Mouse (Mus musculus) liver, postnatal 0 days (tissue): Measurements from ENCODE around the gene Gnl1. TPM values are rescaled to one million over a fixed set of nuclear protein-coding genes. Genes with fewer than 3 reads are reported as not detected.
"Not testable (repeated sequence)": the region's sequence is repeated elsewhere in the genome, so short reads cannot be mapped to it uniquely, and the experiment has no call there.

Experiments used
- ATAC-seq: fragments of 200-750 bp; cut with Nextera tagmentation; 2 replicates; pipeline ENCODE4 v1.8.0; 2017; ENCODE audit warnings: mild to moderate bottlenecking, moderate library complexity
- DNase-seq: peaks from one replicate; pipeline ENCODE4 v3.0.0-alpha.2; 2016
- H3K27ac ChIP-seq: fragments of 300-500 bp; sonication (generic); 2 replicates; pipeline ENCODE4 v1.5.1; 2014; ENCODE audit warnings: antibody characterized with exemption, moderate library complexity, mild to moderate bottlenecking, low read depth
- H3K27me3 ChIP-seq: fragments of 300-500 bp; sonication (generic); 2 replicates; pipeline ENCODE4 v1.6.1; 2014; ENCODE audit warnings: low read length, control low read depth, mixed read lengths; ENCODE audit not compliant: insufficient read depth
- H3K36me3 ChIP-seq: fragments of 300-500 bp; sonication (generic); replicated peaks from 2 replicates; pipeline ENCODE4 v1.6.1; 2014; ENCODE audit warnings: mild to moderate bottlenecking, control low read depth, low read length, moderate library complexity, mixed read lengths; ENCODE audit not compliant: insufficient read depth
- H3K4me1 ChIP-seq: fragments of 300-500 bp; sonication (generic); 2 replicates; pipeline ENCODE4 v1.6.1; 2014; ENCODE audit warnings: antibody characterized with exemption, mild to moderate bottlenecking, control low read depth; ENCODE audit not compliant: insufficient read depth
- H3K4me2 ChIP-seq: fragments of 300-500 bp; sonication (generic); 2 replicates; pipeline ENCODE4 v1.6.1; 2014; ENCODE audit warnings: low read depth, mild to moderate bottlenecking, low read length, moderate library complexity, mixed read lengths
- H3K4me3 ChIP-seq: fragments of 300-500 bp; sonication (generic); 2 replicates; pipeline ENCODE4 v1.5.1; 2014; ENCODE audit warnings: low read depth, low read length
- H3K9ac ChIP-seq: fragments of 300-500 bp; sonication (generic); replicated peaks from 2 replicates; pipeline ENCODE4 v1.6.1; 2014; ENCODE audit warnings: mild to moderate bottlenecking, moderate library complexity
- H3K9me3 ChIP-seq: fragments of 300-500 bp; sonication (generic); 2 replicates; pipeline ENCODE4 v1.6.1; 2016; ENCODE audit warnings: mild to moderate bottlenecking, control low read depth, low read length, mixed read lengths
- CTCF ChIP-seq: sonication (generic); IDR thresholded peaks from 2 replicates; pipeline ENCODE4 v1.5.1; 2016; ENCODE audit warnings: antibody characterized with exemption, low read depth
- EP300 ChIP-seq: IDR thresholded peaks from 2 replicates; pipeline ENCODE4 v1.6.1; 2016; ENCODE audit warnings: antibody characterized with exemption, low read depth, mild to moderate bottlenecking
- WGBS: fragments of 180-500 bp; shearing (Covaris S2); extraction: QIAGEN DNeasy Blood & Tissue Kit; methylation state at CpG from one replicate; pipeline ENCODE4 v1.1.7; 2014; ENCODE audit not compliant: insufficient replicate concordance; 5-methylcytosine and 5-hydroxymethylcytosine counted together
- polyA plus RNA-seq: library from polyadenylated mRNA; unstranded; fragments of >200 nt; fragmentation: Nextera tagmentation; extraction: Ambion mirVana; gene quantifications from 2 replicates; pipeline ENCODE4 v1.2.1, GENCODE M21; 2015

Gene Gnl1
- polyA plus RNA-seq, 1 experiment from 2014 or later = 10.8 TPM

- Histone ChIP-seq H3K36me3 (no peaks in the 10 kb centered on the region), H3K4me1 (peaks cover 27% of the 10 kb centered on the region), H3K9ac (no peak overlapping the region), H3K4me3 (no peak overlapping the region), H3K27me3 (no peaks in the 10 kb centered on the region), H3K4me2 (no peak overlapping the region), H3K9me3 (no peaks in the 10 kb centered on the region), H3K27ac (no peak overlapping the region)
- DNase-seq (no peak), ATAC-seq (no peak)
- 89% methylated on average over 7 of the region's 7 CpGs for WGBS
- TF ChIP-seq EP300 (no peak), CTCF (no peak)
These were observed 49.4 kb downstream of the Gnl1 start for GRCm38 (mm10) chr17:36028879-36029619.

- peaks cover 18% of the 10 kb centered on the region for H3K4me1 ChIP-seq
- 67% methylated on average over 1 of the region's 4 CpGs for WGBS
- H3K27ac ChIP-seq = 0 out of 2 replicates have a peak overlapping the region, but pooled peaks have one; percentile 29
- 0 out of 2 replicates have a peak overlapping the region, but pooled peaks have one; percentile 26 for H3K4me2 ChIP-seq
- peak; percentile 72 for TF ChIP-seq EP300
- H3K36me3 ChIP-seq, H3K9me3 ChIP-seq, H3K27me3 ChIP-seq, H3K9ac ChIP-seq, H3K4me3 ChIP-seq: not testable (repeated sequence)
- DNase-seq = peak; percentile 37
- ATAC-seq = peak; percentile 26
These were observed 50.5 kb downstream of the Gnl1 start for GRCm38 (mm10) chr17:36030046-36030702.

GRCm38 (mm10) chr17:36030703-36031582 lies 51.3 kb downstream of the Gnl1 start:
- not testable (repeated sequence) for H3K9me3 ChIP-seq, ATAC-seq, H3K36me3 ChIP-seq, DNase-seq, H3K27me3 ChIP-seq
- Histone ChIP-seq H3K4me3 (peak overlapping the region; percentile 76), H3K4me2 (peak overlapping the region; percentile 84), H3K9ac (peak overlapping the region; percentile 86), H3K27ac (peak overlapping the region; percentile 84), H3K4me1 (peaks cover 16% of the 10 kb centered on the region)
- WGBS = 69% methylated on average over 8 of the region's 8 CpGs

- ATAC-seq = peak; percentile 38
- 2% methylated on average over 40 of the region's 40 CpGs for WGBS
These were observed 52.1 kb downstream of the Gnl1 start for GRCm38 (mm10) chr17:36031583-36032331.

GRCm38 (mm10) chr17:36032351-36032875 lies 52.8 kb downstream of the Gnl1 start, which contains the start of gene H2-T23:
Gene H2-T23 (minus strand): TSS chr17:36032855.
- H3K9me3 ChIP-seq, H3K36me3 ChIP-seq, H3K27me3 ChIP-seq: not testable (repeated sequence)
- Histone ChIP-seq H3K4me1 (peaks cover 16% of the 10 kb centered on the region), H3K9ac (peak within 1 kb of the TSS; percentile 86), H3K4me3 (peak within 1 kb of the TSS; percentile 76), H3K4me2 (peak within 1 kb of the TSS; percentile 84), H3K27ac (peak within 1 kb of the TSS; percentile 84)
- peak; percentile 76 for DNase-seq
- WGBS = under 1% methylated on average over 24 of the region's 25 CpGs
- peak; percentile 53 for ATAC-seq

More at GRCm38 (mm10) chr17:36031583-36032331, 52.1 kb downstream of the Gnl1 start:
- H3K36me3 ChIP-seq, H3K9me3 ChIP-seq, H3K27me3 ChIP-seq: not testable (repeated sequence)
- H3K4me3 ChIP-seq = peak overlapping the region; percentile 76
- peak overlapping the region; percentile 84 for H3K27ac ChIP-seq
- DNase-seq = peak; percentile 49
- H3K4me2 ChIP-seq = peak overlapping the region; percentile 84
- TF ChIP-seq CTCF = peak; percentile 67
- H3K4me1 ChIP-seq = peaks cover 16% of the 10 kb centered on the region
- peak overlapping the region; percentile 86 for H3K9ac ChIP-seq

GRCm38 (mm10) chr17:36034524-36034923 lies 54.9 kb downstream of the Gnl1 start:
- WGBS = 60% methylated on average over 3 of the region's 3 CpGs
- Histone ChIP-seq H3K4me1 (peaks cover 16% of the 10 kb centered on the region), H3K4me2 (0 out of 2 replicates have a peak overlapping the region, but pooled peaks have one; percentile 18), H3K27ac (peak overlapping the region; percentile 78)
- peak; percentile 46 for ATAC-seq
- not testable (repeated sequence) for H3K4me3 ChIP-seq, H3K9me3 ChIP-seq, H3K36me3 ChIP-seq, H3K27me3 ChIP-seq, H3K9ac ChIP-seq, DNase-seq
